Mouse (Mus musculus) ES-CJ7 (cell line): ENCODE measurements around the gene Usp20.
A peak's percentile ranks its signal among the peaks of the same experiment; 100 is the strongest.

Experiments used
- DNase-seq: peaks from one replicate; pipeline ENCODE4 v3.0.0; 2011; ENCODE audit warnings: low read depth, low spot score

The Usp20 gene

DNA sequence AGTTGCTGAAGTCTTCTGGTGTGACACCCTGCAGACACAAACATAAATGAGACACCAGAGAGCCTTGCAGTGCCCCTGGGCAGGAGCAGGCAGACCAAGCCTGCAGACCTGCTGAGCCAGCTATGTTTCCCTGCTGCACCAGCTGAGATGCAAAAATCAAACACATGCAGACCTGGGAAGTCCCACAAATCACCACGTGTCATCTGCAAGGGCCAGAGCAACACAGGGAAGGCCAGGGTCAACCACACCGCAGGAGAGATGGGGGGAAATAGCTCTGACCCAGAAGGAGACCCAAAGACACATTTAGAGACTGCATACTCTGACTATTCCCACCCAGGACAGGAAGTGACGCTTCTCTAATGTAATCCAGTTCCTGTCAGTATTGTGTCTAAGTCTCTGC, 58.4 kb downstream of the Usp20 start:
- no peak for DNase-seq

DNA sequence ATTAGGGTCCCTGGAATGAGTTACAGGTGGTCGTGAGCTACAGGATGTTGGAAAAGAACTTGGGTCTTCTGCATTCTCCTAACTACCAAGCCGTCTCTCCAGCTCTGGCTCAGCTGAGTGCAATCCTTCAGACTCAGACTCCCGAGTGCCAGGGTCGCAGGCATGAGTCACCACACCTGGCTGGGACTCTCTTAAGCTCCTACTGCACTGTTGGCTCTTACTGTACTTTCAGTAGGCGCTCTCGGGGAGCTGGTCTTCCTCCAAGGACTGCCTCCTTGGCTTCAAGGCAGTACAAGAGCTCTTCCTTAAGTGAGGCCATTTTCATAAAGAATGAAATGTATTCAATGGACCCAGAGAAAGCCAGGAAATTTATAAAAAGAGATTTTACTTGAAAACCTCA, 59.3 kb downstream of the Usp20 start:
- no peak for DNase-seq

DNA sequence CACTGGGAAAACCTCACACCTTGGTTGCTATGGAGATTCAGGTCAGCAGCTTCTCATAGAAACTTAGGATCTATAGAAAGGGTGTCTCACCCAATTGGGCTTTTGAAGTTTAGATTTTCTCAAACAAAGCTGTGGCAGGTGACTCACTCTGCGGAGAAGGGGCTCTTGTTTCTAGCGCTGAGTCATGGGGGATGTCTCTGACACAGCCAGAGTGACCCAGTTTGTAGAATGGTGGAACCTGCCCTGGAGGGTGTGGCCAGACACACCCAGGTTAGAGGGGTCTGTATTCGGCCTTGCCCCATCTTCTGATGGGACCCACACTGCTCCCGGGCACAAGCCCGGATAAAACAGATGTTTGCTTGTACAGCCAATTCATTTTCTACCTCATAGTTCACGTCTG, 60.8 kb downstream of the Usp20 start:
- DNase-seq = peak; percentile 67

DNA sequence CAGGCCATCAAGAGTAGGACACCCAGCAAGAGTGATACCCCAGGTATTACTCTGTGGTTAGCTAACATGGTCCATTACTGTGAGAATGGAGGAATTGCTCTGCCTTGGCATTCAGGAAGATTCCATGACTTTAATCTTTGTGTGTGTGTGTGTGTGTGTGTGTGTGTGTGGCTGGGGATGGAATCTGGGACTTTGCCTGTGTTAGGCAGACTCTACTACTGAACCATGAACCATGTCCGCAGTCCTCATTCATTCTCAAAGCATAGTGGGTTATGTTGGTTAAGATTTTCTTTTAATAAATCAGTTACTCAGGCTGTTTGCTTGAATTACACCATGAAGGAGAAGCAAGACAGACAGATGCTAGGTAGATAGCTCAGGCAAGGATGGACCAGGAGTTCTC, 61.8 kb downstream of the Usp20 start:
- DNase-seq = no peak

DNA sequence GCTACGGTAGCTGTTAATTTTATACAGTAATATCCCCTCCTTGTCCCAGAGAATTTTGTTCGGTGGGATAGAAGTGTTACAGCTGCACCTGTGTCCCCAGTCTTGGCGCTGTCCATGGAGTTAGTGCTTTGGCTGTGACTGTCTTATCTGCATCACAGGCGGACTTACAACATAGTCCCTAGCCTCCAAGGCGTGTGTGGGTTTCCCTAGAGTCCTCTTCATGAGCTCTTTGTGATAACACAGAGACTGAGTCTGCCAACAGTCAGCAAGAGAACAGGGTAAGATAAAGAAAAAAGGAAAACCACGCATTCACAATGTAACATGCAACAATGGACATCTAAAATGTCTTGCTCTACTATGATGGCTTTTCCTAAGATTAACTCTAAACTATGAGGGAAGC, 66.0 kb downstream of the Usp20 start:
- no peak for DNase-seq

DNA sequence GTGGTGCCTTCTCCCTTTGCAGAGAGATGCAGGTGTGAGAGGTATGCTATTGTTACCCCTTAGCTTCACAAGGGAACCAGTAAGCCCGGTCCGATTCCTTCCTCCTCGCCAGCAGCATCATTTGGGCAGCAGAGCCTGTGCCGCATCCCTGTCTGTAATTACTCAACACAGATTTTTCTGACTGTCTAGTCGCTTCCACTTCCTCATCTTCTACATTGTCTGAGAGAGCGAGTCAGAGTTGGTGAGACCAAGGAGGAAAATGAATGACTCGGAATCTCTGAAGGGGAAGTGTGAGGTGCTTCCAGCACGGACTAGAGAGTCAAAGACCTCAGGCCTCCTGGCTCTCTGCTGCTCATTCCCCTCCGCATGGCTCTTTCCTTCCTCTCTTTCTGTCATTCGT, 70.4 kb downstream of the Usp20 start:
- DNase-seq = no peak

DNA sequence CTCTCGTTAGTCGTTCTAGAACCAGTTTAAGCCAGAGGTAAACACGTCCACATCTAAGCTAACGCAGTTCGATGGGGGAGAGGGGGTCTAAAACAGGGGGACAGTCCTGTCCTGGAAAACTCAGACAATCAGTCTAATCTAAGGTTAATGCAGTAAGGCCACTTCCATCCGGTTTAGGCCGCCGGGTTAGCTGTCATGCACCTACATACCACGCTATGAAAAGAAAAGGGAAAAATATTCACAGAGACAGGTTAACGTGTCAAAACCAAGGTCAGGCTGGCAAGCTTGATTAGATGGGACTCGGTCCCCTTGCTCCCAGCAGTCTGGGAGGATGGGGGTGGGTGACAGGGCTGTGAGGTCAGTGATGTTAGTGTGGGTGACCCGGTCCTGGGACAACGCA, 71.3 kb downstream of the Usp20 start:
- no peak for DNase-seq

DNA sequence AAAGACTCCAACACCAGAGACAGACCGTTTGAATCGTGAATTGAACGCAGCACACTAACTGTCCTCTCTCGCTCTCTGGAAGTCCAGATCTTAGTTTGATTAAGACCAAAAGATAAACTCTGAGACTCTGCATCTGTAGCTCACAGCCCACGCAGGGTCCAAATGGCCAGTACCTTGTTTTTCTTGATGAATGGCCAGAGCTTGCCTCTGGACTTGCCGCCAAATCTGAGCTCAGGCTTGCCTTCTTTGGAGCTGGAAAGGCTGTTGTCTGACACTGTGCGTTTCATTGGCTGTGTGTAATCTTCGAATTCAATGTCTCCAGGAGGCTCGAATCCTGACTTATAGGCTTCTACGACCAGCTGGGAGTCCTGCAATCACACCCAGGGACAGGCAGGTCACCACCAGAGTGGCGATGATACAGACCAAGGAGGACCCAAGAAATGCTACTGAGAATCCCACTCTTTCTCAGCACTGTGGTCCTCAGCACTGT, 71.8 kb downstream of the Usp20 start:
- no peak for DNase-seq

DNA sequence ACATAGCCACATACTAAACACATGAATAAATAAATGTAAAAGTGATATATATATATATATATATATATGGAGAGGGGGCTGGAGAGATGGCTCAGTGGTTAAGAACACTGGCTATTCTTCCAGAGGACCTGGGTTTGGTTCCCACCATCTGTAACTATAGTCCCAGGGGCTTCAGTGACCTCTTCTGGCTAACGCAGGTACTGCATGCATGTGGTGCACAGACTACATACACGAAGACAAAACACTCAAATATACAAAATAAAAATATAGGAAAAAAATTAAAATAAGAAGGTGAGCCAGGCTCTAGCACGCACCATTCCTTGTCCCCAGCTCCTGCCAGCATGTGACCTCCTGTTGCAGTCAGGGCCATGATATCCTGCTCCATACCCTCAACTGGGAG, 74.0 kb downstream of the Usp20 start:
- peak; percentile 54 for DNase-seq

DNA sequence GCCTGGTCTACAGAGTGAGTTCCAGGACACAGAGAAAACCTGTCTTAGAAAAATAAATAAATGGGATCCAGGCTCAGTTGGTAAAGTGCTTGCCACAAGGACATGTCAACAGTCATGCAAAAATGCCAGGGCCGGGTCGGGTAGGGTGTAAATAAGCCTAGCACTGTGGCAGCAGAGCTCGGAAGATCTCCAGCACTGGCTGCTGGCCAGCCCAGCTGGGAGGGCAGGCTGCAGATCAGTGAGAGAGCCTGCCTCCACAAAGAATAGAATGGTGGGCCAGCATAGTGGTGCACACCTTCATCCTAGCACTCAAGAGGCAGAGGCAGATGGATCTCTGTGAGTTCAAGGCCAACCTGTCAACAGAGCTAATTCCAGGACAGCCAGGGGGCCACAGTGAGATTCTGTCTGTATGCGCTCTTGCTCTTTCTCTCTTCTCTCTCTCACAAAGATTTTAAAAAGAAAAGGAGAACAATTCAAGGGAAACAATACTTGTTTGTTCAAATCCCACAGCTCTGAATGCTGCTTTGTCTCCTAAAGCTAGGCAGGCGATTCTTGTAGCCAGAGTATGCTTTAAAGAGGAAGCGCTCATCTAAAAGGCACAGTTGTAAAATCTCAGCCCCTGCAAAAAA, 75.6 kb downstream of the Usp20 start:
- peak; percentile 44 for DNase-seq

DNA sequence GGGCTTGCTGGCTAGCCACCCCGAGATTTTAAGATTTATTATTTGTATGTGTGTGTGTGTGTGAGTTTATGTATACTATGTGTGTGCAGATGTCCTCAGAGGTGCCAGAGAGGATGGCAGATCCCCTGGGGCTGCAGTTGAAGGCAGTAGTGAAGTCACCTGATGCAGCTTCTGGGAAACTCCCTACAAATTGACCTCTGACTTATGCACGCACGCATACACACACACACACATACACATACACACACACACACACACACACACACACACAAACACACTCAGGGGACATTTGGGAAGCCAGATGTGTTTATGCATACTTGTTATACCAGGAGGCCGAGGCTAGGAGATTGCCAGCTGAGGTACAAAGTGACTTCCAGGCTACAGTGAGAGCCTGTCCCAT, 76.4 kb downstream of the Usp20 start:
- no peak for DNase-seq

DNA sequence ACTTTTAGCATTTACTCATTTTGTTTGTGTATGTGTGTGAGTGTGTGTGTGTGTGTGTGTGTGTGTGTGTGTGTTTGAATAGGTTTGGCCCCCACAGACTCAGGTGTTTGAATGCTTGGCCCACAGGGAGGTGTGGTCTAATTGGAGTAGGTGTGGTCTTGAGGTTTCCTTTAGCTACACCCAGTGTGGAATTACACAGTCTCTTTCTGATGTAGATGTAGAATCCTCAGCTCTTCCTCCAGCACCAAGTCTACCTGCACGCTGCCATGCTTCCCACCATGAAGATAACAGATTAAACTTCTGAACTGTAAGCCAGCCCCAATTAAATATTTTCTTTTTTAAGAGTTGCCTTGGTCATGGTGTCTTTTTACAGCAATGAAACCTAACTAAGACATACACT, 78.2 kb downstream of the Usp20 start:
- peak; percentile 98 for DNase-seq

DNA sequence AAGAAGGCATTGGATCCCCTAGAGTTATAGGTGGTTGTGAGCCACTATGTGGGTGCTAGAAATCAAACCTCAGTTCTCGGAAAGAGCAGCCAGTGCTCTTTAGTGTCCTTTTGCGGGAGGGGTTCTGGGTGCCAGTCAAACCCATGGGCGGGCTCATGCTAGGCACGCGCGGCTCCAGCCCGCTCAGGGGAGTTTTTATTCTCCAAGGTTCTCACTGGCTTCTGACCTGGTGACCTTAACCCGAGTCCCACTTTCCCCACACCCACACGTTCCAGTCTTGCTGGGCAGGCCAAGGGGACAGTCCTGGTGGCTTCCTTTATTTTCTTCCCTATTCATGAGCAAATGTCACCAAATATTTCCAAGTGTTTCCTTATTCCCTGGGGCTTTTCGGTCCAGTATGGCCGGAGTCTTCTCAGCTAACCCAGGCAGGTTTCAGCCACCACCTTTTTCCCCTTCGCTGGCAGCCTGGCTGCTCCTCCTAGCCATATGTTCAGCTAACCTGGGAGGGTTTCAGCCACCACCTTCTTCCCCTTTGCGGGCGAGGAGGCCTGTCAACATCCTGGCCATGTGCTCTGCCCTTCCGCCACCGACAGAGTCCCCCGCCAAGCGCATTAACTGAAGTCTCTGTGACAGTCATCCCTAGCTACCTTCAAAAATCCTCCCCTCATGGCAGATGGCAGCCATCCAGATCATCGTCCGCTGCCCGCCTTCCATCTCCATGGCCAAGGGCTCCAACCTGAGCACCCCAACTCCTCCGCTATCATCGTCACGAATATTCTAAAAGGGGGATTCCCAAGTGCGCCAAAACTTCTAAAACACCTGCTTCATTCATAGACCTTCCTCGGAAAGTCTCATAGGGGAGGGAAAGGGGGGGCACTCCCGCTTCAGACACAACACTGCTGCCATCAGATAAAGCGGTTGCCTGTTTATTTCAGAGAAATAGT, 79.0 kb downstream of the Usp20 start:
- DNase-seq = peak; percentile 56

DNA sequence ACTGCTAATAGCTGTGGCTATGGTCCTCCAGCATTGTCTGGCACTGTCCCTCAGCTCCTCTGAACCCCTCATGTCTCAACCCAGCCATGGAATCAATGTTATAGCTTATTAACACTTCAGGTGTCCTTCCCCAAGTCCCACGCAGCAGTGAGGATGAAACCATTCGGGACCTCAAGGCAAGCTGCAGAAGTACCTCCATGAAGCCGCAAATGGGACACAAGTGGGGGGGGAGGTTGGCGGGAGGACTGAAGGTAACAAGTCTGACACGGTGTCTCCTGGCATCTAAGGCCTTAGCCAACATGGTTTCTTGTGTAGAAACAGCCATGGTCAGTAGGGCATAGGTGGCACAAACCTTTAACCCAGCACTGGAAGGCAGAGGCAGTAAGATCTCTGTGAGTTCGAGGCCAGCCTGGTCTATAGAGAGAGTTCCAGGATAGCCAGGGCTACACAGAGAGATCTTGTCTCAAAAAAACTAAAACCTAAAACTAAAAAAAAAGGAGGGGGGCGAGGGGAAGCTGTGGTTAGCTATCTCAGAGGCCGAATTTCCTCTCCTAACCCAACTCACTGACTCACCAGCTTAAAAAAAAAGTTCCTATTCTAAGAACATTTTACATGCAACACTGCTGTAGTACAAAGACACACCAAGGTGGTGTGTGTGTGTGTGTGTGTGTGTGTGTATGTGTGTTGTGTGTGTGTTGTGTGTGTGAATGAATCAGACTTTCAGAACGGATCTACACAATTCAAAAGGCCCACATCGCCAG, 80.0 kb downstream of the Usp20 start:
- no peak for DNase-seq

DNA sequence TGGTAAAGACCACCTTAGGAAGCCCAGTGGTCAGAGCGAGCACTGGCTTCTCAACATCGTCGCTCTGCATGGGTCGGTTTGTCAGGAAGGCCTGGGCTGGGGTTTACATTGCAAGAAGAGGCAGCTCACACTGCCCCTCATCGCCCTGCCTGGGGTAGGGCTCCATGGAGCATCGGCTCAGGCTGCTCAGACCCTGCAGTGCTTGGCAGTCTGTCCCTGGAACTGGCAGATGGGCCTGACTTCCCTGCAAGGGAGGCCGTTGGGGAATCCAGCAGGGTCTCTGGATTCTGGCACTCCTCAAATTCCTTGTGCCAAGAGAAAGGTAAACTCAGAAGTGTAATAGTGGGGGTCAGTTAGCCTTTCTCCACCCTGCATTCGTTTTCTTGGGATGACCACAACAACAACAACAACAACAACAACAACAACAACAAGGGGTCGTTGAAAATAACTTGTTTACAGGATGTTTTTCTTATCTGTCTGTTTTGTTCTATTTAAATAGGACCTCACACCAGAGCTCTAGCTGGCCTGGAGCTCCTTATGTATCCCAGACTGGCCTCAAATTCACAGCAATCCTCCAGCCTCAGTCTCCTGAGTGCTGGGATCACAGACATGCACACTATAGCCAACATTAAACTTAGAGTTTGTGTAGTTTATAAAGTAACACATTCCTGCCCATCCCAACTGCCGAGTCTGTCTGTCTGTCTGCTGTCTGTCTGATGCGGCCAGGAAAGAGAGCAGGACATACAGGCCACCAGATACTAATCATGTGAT, 84.1 kb downstream of the Usp20 start:
- no peak for DNase-seq

DNA sequence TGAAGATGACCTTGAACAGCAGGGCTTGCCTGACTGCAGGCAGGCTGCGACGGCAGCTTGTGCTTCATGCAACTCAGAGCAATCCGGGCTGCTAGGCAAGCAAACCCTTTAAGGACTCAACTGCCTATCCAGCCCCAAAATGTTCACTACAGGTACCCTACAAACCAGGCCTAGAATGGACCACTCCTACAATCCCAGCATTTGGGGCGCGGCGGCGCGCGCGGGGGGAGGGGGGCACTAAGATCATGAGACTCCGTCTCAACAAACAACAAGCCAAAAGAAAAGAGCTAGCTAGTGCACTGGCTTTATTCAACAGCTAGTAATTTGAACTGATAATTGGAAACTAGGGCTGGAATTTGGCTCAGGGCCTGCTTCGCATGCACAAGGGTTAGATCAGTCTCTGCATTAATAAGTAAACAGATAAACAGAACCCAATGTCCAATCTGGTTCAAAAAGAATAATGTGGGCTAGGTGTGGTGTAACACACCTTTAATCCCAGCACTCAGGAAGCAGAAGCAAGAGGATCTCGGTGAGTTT, 85.0 kb downstream of the Usp20 start:
- peak; percentile 50 for DNase-seq

DNA sequence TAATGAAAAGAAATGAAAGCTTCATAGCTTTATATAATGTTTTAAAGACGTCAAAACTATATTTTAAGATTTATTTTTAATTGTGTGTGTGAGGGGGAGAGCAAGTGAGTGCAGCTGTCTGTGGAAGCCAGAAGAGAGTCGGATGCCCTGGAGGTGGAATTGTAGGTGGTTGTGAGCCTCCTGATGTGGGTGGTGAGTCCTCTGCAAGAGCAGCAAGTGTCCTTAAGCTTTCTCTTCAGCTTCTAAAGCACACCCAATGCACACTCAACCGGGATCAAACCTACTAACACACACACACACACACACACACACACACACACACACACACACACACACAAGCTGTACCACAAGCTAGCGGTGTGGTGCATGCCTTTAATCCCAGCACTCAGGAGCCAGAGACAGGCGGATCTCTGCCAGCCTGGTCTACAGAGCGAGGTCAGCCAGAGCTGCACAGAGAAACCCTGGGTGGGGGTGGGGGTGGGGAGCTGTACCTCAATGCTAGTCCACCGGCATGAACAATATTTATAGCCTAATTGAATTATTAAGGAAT, 85.7 kb downstream of the Usp20 start:
- no peak for DNase-seq

DNA sequence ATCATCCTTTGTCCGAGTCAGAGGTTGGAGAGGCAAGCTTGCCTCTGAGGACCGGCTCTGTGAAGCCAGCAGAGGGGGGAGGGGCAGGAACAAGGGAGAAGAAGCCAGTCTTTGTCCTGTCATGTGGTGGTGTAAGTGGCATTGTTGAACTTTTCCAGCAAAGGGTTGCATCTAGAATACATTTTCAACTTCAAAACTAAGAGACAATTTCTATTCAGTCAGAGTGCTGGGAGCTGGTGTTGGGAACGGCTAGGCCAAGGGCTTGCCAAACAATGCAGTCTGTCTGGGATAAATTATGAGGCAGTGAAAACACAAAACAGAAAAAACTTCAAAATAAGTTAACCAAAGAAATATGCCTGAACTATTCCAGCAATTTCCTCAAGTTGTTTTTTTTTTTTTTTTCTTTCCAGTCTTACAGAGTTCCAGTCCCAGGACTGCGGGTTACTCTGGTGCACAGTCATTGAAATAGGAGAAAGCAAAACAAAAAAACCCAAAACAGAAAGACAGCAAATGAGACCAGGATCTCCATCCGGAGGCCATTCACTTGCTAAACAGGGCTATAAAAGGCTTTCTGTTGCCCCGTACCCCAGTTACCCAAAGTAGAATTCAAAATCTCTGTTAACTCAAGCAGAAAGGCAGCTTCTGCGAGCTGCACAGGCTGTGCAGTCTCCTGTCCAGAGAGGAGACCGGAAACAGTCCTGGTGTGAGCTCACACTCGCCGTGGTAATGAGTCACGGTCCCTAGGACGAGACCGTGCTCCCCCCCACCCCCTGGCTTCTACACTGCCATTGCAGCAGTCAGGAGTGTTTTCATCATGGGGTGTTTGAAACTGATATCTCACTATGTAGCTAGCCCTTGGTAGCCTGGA, 86.4 kb downstream of the Usp20 start:
- DNase-seq = peak; percentile 82

DNA sequence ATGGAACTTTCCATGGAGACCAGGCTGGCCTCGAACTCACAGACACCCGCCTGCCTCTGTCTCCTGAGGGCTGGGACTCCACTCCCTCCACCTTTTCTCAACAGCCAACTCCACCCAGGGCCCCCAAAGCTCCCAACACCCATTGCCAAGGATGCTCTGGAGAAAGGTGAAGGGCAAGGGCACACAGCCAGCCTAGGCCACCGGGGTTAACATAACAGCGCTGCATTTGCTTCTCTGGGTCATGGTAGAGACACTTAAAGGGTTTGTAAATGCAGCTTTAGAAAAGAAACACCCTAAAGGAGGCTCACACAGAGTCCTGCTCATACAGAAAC, 87.0 kb downstream of the Usp20 start:
- DNase-seq = peak; percentile 81

DNA sequence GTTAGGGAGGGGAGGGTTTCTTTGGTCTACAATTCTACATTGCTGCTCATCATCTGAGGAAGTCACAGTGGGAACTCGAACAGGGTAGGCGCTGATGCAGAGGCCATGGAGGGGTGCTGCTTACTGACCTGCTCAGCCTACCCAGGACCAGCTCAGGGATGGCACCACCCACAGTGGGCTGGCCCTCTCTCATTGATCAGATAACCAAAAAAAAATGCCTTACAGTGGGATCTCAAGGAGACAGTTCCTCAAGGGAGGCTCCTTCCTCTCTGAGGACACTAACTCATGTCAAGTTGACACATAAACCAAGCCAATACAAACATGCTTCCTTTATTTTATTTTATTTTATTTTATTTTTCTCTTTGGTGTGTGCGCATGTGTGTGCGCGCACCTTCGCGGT, 87.4 kb downstream of the Usp20 start:
- DNase-seq = peak; percentile 65
